Mouse (Mus musculus) frontal cortex, postnatal 36 days (tissue): ENCODE measurements around the gene Ndufa7.

Source experiments
- DNase-seq, 2 experiments: peaks; one replicate each; pipeline ENCODE4 v3.0.0; 2022; ENCODE audit warnings: low spot score in 2 of 2

Ndufa7 gene

GRCm38 (mm10) chr17:33824084-33824996, at the start of gene Ndufa7, which contains the start of gene Rps28:
Ndufa7 (plus strand) TSS chr17:33824572.
Rps28 (minus strand) TSS chr17:33824562.
- peak; percentile 98 to 99 for DNase-seq

- DNase-seq = no peak
These were observed 49.7 kb upstream of the Ndufa7 start for GRCm38 (mm10) chr17:33774573-33775155.

GRCm38 (mm10) chr17:33775287-33775686, 49.1 kb upstream of the Ndufa7 start:
- DNase-seq = no peak

GRCm38 (mm10) chr17:33779271-33779966, 45.0 kb upstream of the Ndufa7 start:
- DNase-seq = peak; percentile 69 to 87

- DNase-seq = no peak
These were observed 44.4 kb upstream of the Ndufa7 start for GRCm38 (mm10) chr17:33779967-33780295.

- no peak for DNase-seq
These were observed 43.9 kb upstream of the Ndufa7 start for GRCm38 (mm10) chr17:33780431-33780830.

GRCm38 (mm10) chr17:33781124-33781977, 43.0 kb upstream of the Ndufa7 start, which contains the start of gene Angptl4:
Angptl4 (minus strand) TSS chr17:33781830.
- DNase-seq = peak in 1 of 2 experiments; percentile 56

GRCm38 (mm10) chr17:33782067-33782466, 42.3 kb upstream of the Ndufa7 start:
- no peak for DNase-seq

GRCm38 (mm10) chr17:33783408-33783807, 41.0 kb upstream of the Ndufa7 start:
- peak; percentile 50 to 58 for DNase-seq

- DNase-seq = no peak
These were observed 39.4 kb upstream of the Ndufa7 start for GRCm38 (mm10) chr17:33784939-33785338.

GRCm38 (mm10) chr17:33786375-33786774, 38.0 kb upstream of the Ndufa7 start:
- DNase-seq = peak in 1 of 2 experiments; percentile 12

- DNase-seq = no peak
These were observed 35.6 kb upstream of the Ndufa7 start for GRCm38 (mm10) chr17:33788732-33789131.

- DNase-seq = no peak
These were observed 26.1 kb upstream of the Ndufa7 start for GRCm38 (mm10) chr17:33798306-33798705.

GRCm38 (mm10) chr17:33799277-33799676, 25.1 kb upstream of the Ndufa7 start:
- no peak for DNase-seq

GRCm38 (mm10) chr17:33802221-33802620, 22.2 kb upstream of the Ndufa7 start:
- DNase-seq = no peak

- no peak for DNase-seq
These were observed 20.2 kb upstream of the Ndufa7 start for GRCm38 (mm10) chr17:33804205-33804604.

GRCm38 (mm10) chr17:33804745-33805144, 19.6 kb upstream of the Ndufa7 start:
- DNase-seq = no peak

GRCm38 (mm10) chr17:33807181-33807888, 17.0 kb upstream of the Ndufa7 start:
- DNase-seq = no peak

GRCm38 (mm10) chr17:33808192-33808591, 16.2 kb upstream of the Ndufa7 start:
- DNase-seq = no peak

- peak; percentile 91 to 95 for DNase-seq
These were observed 13.8 kb upstream of the Ndufa7 start, which contains the start of gene Kank3 for GRCm38 (mm10) chr17:33810334-33811141. Kank3 (plus strand) TSS chr17:33810519.
